Mouse (Mus musculus) Patski (cell line): ENCODE data around the gene Myo1e. TPM values are rescaled to one million over a fixed set of nuclear protein-coding genes. Genes with fewer than 3 reads are reported as not detected.
A peak's percentile ranks its signal among the peaks of the same experiment; 100 is the strongest.

Experiments
- ATAC-seq: fragments of 100-300 bp; one replicate; pipeline ENCODE4 v1.8.0; 2021
- CTCF ChIA-PET: fragments of 350-600 bp; sonication (Branson Sonifier 250); formaldehyde crosslinking; loops from one replicate; lab custom pipeline; 2022; ENCODE audit warnings: inconsistent platforms; lab: Charles Lee
- POLR2A ChIA-PET: fragments of 350-600 bp; sonication (Branson Sonifier 250); formaldehyde crosslinking; loops from one replicate; lab custom pipeline; 2022; ENCODE audit warnings: antibody characterized with exemption, inconsistent platforms; lab: Charles Lee
- DNase-seq: peaks from one replicate; pipeline ENCODE4 v3.0.0-alpha.2; 2011; ENCODE audit warnings: low read depth, low spot score
- H3K27me3 ChIP-seq: fragments of 371-371 bp; one replicate; pipeline ENCODE4 v1.5.1; 2021
- CTCF ChIP-seq: fragments of 100-300 bp; IDR thresholded peaks from one replicate; pipeline ENCODE4 v1.5.1; 2021
- in situ Hi-C: fragments of 300-500 bp; cut with MboI; formaldehyde crosslinking; loops from 3 replicates; pipeline ENCODE4 v1.11.1; 2018; ENCODE audit warnings: low pct_unique_long_range_greater_than_20kb, mixed read lengths
- polyA plus RNA-seq: library from polyadenylated mRNA; unstranded; gene quantifications from one replicate; pipeline ENCODE4 v1.2.3, GENCODE M21; 2021

Gene Myo1e
- polyA plus RNA-seq, 1 experiment from 2014 or later, result 78.5 TPM

DNA sequence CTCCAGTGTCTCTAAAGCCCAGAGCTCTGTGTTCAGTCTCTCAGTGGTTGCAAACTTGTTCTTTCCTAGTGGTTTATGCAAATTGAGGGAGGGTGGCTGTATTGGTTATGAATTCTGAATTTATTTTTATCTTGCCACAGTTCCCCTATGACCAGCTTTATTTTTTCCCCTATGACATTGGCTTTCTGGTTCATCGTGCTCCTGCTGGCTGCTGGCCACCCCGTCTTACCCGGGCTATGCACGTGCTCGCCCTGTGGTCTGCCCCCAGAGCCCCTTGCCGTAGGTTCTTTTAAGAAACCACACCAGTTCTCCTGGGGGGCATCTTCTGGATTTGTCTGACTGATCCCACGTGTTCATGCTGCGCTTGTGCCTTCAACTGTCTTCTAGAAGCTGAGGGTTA is 97.8 kb downstream of the Myo1e start:
- DNase-seq (no peak), ATAC-seq (no peak)
- TF ChIP-seq CTCF, result no peak
- in situ Hi-C loops, result no loop called here
- ChIA-PET POLR2A (no interaction called here), CTCF (no interaction called here)
- H3K27me3 ChIP-seq, result no peaks in the 10 kb centered on the region

DNA sequence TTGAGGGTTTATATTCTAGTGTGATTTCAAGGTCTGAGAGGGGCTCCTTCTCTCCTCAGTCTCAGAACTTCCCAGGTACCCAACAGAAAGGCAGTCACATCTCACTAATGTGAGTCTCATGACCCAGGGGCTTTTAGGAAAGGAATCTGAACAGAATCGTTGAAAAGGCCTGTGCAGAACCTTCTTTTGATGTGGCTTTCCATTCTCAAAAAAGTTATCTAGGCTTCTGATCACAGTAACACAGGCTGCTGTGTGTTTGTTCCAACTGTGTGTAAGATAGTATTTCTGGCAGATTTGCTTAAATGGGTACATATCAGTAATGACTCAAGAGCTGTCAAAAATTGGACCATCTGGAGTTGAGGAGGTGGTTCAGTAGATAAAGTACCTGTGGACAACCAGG is 102.9 kb downstream of the Myo1e start:
- TF ChIP-seq CTCF, result no peak
- ChIA-PET CTCF (no interaction called here), POLR2A (interaction anchor here (0.8 to 1.0 kb wide), 2 partner anchors 9 to 19 kb away, joined by 3 read pairs; no protein-coding TSS in a partner anchor)
- in situ Hi-C loops, result loop anchor here (10.0 kb wide), 1 partner anchor 105 kb away; the partner anchor contains the start of gene Myo1e
- ATAC-seq (no peak), DNase-seq (no peak)
- H3K27me3 ChIP-seq, result no peaks in the 10 kb centered on the region

DNA sequence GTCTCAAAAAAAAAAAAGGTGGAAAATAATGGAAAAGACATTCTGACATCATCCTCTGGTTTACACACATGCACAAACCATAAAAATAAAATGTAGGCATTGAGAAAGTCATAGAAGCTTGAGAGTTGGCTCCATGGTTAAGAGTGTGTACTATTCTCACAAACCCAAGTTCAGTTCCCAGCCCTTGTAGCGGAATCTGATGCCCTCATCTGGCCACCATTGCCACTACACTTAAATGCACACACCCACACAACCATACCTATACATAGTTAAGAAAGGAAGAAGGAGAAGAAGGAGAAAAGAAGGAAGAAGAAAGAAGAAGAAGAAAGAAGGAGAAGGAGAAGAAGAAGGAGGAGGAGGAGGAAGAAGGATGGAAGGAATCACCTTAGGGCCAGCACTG is 106.9 kb downstream of the Myo1e start:
- TF ChIP-seq CTCF, result no peak
- ChIA-PET CTCF (no interaction called here), POLR2A (no interaction called here)
- no peaks in the 10 kb centered on the region for H3K27me3 ChIP-seq
- DNase-seq (no peak), ATAC-seq (no peak)
- in situ Hi-C loops, result loop anchor here (10.0 kb wide), 1 partner anchor 109 kb away; the partner anchor contains the start of gene Myo1e

DNA sequence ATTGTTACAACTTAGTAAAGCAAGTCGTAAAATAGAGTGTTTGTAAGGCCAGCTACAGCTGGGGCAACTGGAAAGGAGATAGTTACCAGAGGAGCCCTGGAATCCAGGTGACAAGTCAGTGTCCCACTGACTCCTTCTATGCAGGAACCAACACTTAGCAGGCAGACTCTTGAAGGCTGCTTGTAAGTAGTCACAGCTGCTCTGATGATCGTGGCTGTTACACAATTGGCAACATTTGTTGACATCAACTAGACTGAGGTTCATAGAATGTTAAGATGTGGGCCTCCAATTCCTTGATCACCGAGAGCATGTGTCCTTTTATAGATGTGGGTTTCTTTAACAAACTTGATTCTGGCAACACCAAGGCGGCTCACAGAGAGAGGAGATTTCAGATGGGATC is 108.0 kb downstream of the Myo1e start:
- no peak for ATAC-seq
- no peak for DNase-seq
- in situ Hi-C loops, result loop anchor here (10.0 kb wide), 1 partner anchor 110 kb away; the partner anchor contains the start of gene Myo1e

DNA sequence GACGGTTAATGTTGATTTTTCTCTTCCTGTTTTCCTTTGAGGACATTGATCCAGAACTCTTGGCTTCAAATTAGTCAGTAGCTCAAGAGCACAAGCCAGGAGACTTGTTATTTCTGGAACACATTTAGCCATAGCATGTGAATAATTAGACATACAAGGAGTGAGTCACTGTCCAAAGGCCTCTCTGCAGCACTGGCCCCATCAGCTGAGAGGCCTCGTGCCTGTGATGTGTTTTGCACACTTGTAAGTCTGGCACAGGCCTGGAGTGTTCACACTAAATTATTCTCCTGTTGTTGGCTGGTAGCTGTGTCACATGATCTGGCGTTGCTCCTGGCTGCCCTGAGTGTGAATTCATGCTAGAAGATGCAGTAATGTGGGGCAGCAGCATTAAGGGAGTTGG is 111.5 kb downstream of the Myo1e start:
- no peak for TF ChIP-seq CTCF
- POLR2A ChIA-PET, result interaction anchor here (0.7 to 0.9 kb wide), 3 partner anchors 9 to 37 kb away, joined by 3 read pairs; no protein-coding TSS in a partner anchor
- H3K27me3 ChIP-seq, result no peaks in the 10 kb centered on the region
- CTCF ChIA-PET, result interaction anchor here (0.9 to 1.4 kb wide), 2 partner anchors 20 to 79 kb away, joined by 3 read pairs; no protein-coding TSS in a partner anchor
- in situ Hi-C loops, result loop anchor here (10.0 kb wide), 1 partner anchor 114 kb away; the partner anchor contains the start of gene Myo1e
- DNase-seq (peak; percentile 83), ATAC-seq (peak; percentile 91)

More for the DNA sequence above, 108.0 kb downstream of the Myo1e start:
- ChIA-PET POLR2A (interaction anchor here (0.8 kb wide), 1 partner anchor 22 kb away, joined by 4 read pairs; no protein-coding TSS in a partner anchor), CTCF (interaction anchor here (1.2 kb wide), 1 partner anchor 11 kb away, joined by 3 read pairs; no protein-coding TSS in a partner anchor)
- H3K27me3 ChIP-seq, result no peaks in the 10 kb centered on the region
- TF ChIP-seq CTCF, result no peak

DNA sequence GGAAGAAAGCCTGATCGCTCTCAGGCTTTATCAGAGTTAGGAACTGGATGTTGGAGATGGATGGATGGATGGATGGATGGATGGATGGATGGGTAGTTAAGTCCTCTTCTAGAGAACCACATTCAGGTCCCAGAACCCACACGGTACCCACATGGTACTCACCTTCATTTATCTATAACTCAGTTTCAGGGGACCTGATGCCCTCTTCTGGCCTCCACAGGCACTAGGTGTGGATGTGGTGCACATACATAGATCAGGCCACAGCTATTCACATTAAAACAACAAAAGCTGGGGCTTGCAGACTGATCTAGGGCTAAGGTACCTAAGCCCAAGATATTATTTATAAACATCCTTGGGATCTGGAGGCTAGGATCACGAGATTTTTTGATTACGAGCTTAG is 117.2 kb downstream of the Myo1e start:
- ATAC-seq (no peak), DNase-seq (no peak)
- ChIA-PET CTCF (no interaction called here), POLR2A (interaction anchor here (1.5 kb wide), 1 partner anchor 117 kb away, joined by 4 read pairs; the partner anchor contains the start of gene Myo1e)
- TF ChIP-seq CTCF, result peak; percentile 27
- H3K27me3 ChIP-seq, result no peaks in the 10 kb centered on the region
- in situ Hi-C loops, result loop anchor here (10.0 kb wide), 1 partner anchor 220 kb away; no protein-coding TSS in a partner anchor

DNA sequence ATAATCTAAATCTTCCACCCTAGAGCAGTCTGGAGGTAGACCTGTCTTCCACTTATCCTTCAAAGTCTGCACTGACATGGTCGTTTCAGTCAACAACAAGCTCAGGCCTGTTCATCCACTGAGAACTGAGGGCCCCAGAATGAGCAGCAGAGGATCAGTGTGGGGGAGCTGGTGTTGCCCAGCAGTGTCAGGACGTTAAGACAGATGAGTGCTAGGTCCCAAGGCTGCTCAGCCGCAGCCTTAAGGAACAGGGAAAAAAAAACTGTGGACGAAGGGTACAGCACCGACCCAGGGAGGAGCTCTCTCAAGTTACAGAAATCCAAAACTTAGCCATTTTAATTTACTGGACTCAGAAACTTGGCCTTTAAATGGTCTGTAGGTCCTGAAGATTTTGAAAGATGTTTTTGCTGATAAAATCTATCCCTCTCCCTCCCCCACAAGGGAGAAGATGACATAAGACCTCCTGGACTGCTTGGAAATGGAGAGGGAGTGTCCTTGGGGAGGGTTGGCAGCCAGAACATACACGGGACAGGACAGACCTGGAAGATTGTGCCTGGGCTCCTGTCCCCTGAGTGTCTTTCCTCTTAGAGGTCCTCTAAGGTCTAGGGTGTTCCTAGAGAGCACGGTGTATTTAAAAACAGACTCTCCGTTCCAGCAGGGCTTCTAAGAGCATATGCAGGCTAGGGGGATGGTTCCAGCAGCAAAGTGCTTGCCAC is 118.9 kb downstream of the Myo1e start:
- DNase-seq (no peak), ATAC-seq (no peak)
- in situ Hi-C loops, result loop anchor here (10.0 kb wide), 1 partner anchor 221 kb away; no protein-coding TSS in a partner anchor
- TF ChIP-seq CTCF, result no peak
- H3K27me3 ChIP-seq, result no peaks in the 10 kb centered on the region
- ChIA-PET POLR2A (no interaction called here), CTCF (interaction anchor here (1.4 kb wide), 1 partner anchor 228 kb away, joined by 4 read pairs; no protein-coding TSS in a partner anchor)

DNA sequence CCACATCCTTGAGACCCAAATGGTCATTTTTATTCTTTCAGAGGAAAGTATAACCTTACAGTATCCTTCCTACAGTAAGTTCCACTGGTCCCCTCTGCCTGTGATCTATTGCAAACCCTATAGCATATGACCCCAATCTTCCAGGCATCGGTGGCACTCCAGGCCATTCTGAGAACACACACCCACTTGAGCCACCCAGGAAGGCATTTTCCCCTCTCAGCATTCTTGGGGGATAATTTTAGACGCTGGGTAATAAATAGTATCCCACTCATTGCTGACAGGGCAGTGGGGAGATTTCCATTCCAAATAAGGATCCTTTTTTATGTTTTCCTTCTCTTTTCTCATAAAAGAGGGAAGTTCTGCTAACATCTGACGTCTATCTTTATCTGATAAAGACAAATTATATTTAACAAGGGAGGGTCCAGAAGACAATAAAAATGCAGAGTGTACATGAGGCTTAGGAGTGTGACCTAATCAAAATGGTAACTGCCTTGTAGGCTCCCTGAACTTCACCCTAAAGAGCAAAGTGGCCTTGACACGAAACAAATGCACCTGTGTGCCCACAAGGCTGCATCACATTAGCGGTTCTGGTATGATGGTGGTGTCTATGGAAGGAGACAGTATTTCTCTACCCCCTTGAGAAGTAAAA is 121.2 kb downstream of the Myo1e start:
- no peak for TF ChIP-seq CTCF
- H3K27me3 ChIP-seq, result no peaks in the 10 kb centered on the region
- ChIA-PET POLR2A (interaction anchor here (0.7 kb wide), 1 partner anchor 37 kb away, joined by 3 read pairs; no protein-coding TSS in a partner anchor), CTCF (interaction anchor here (0.7 to 1.1 kb wide), 2 partner anchors 13 to 37 kb away, joined by 3 read pairs; no protein-coding TSS in a partner anchor)
- ATAC-seq, result no peak
- no peak for DNase-seq
- in situ Hi-C loops, result loop anchor here (10.0 kb wide), 1 partner anchor 224 kb away; no protein-coding TSS in a partner anchor

DNA sequence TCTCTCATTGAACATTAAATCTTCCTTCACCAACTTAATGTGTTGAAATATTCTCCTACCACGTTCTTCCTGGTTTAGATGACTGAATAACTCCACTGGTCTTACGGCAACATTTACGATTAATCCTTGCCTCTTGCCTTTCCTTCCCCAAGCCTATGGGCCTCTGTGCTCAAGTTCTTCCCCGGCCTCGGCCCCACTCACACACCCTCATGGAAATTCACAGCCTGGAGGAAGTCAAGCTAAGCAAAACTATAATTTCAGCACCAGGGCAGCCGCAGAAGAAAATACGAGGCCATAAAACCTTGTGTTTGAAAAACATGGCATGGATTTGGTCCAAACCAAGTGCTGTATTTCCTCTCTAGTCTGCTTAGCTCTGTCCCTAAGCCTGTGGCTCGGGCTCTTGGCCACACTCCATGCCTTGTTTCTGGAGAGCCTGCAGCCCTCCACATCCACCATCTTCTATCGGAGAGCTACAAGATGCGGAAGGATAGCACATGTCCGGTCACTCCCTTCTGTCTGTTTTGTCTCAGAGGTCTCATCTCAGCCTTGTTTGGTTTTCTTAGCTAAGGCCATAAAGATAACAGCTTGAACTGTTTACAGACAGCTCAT is 124.7 kb downstream of the Myo1e start:
- no peak for TF ChIP-seq CTCF
- CTCF ChIA-PET, result interaction anchor here (1.2 to 1.6 kb wide), 3 partner anchors 12 to 223 kb away, joined by 3 to 6 read pairs (median 4); no protein-coding TSS in a partner anchor
- ATAC-seq, result no peak
- H3K27me3 ChIP-seq, result no peaks in the 10 kb centered on the region
- POLR2A ChIA-PET, result interaction anchor here (0.8 kb wide), 1 partner anchor 118 kb away, joined by 3 read pairs; no protein-coding TSS in a partner anchor
- in situ Hi-C loops, result no loop called here
- no peak for DNase-seq
